Mouse (Mus musculus): ENCODE data around the gene Fam240b. TPM values are rescaled to one million over a fixed set of nuclear protein-coding genes. Genes with fewer than 3 reads are reported as not detected.

The Fam240b gene
- total RNA-seq, 2 experiments from 2014 or later = not detected

GRCm38 (mm10) chr13:64440592-64440991 lies 57.0 kb downstream of the Fam240b start:
- DNase-seq (ENCODE audit: low spot score in 2 of 2) = no peak

GRCm38 (mm10) chr13:64439471-64439870 lies 58.1 kb downstream of the Fam240b start:
- DNase-seq (ENCODE audit: low spot score in 2 of 2) = no peak

GRCm38 (mm10) chr13:64438863-64439452 lies 58.6 kb downstream of the Fam240b start:
- DNase-seq (ENCODE audit: low spot score in 2 of 2) = peak; percentile 73

GRCm38 (mm10) chr13:64437801-64438200 lies 59.8 kb downstream of the Fam240b start:
- DNase-seq (ENCODE audit: low spot score in 2 of 2) = no peak

- DNase-seq (ENCODE audit: low spot score in 2 of 2) = peak; percentile 89 to 96
Observed at GRCm38 (mm10) chr13:64432017-64432995, 65.3 kb downstream of the Fam240b start, which contains the start of gene Cdk20. Gene Cdk20, plus strand, starts transcription at chr13:64432314.

Other genes starting within 250 kb of the Fam240b start
- 1 to 10 TPM; 4.8 to 5.6 TPM for gene Cdc14b, start 222.5 kb downstream of the Fam240b start, total RNA-seq (2021)
- 10 to 100 TPM; 14.0 to 14.2 TPM for gene Aaed1, start 185.1 kb downstream of the Fam240b start, total RNA-seq (2021)
- 100 to 1,000 TPM; 161 to 178 TPM for gene Ctsl, start 126.9 kb downstream of the Fam240b start, total RNA-seq (2021)
- gene Cdk20, start 65.5 kb downstream of the Fam240b start, total RNA-seq (2021) = 10 to 100 TPM in 1 of 2 experiments, 1 to 10 TPM in 1; 8.5 to 11.2 TPM

Measured in layer of hippocampus, postnatal 14 days (tissue).